Mouse (Mus musculus) embryonic stem cell, embryonic (primary cell): ENCODE results near the gene Vmn1r100.
"Not testable (repeated sequence)": the region's sequence is repeated elsewhere in the genome, so short reads cannot be mapped to it uniquely, and the experiment has no call there.

Experiments
- CTCF ChIA-PET, 4 experiments: fragments of 300-600 bp in 2 of 4; fragments of 350-600 bp in 2 of 4; sonication (Branson Sonifier 250); formaldehyde crosslinking; loops; one replicate each; lab custom pipeline; 2022; ENCODE audit warnings: inconsistent platforms in 2 of 4; lab: Charles Lee
- POLR2A ChIA-PET, 4 experiments: fragments of 300-600 bp in 2 of 4; fragments of 350-600 bp in 2 of 4; sonication (Branson Sonifier 250); formaldehyde crosslinking; loops; one replicate each; lab custom pipeline; 2022; ENCODE audit warnings: antibody characterized with exemption in 4 of 4, inconsistent platforms in 1 of 4; lab: Charles Lee

Vmn1r100 gene

DNA sequence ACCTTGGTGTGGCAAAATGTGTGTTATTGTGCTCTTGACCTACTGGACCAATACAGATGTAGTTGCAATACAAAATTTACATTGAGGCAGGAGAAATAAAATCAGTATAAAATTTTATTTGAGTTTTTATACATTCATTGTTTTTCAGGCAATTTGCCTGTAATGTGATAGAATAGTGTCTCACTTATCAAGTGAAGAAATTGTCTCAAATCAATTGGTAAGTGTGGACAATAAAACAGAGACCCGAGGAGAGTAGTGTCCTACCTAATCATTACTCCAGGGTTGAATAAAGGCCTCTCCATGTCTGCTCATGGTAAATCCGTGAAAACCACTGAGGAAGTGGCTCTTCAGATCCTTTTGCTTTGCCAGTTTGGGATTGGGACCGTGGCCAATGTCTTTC, at the start of gene Vmn1r100:
Vmn1r100 (plus strand) TSS at position 301 of the 400 bp plus-strand sequence.
- CTCF ChIA-PET, POLR2A ChIA-PET: not testable (repeated sequence)

DNA sequence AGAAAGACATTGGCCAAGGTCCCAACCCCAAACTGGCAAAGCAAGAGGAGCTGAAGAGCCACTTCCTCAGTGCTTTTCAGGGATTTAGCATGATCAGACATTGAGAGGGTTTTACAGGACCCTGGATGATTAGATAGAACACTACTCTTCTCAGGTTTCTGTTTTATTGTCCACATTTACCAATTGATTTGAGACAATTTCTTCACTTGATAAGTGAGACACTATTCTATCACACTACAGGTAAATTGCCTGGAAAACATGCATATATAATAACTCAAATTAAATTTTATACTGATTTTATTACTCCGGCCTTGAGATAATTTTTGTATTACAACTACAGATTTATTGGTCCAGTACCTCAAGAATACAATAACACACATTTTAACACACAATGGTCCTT, 42.4 kb upstream of the Vmn1r100 start, which contains the start of gene Gm5728:
Gm5728 (minus strand) TSS at position 101 of the 400 bp plus-strand sequence.
- CTCF ChIA-PET, POLR2A ChIA-PET: not testable (repeated sequence)

DNA sequence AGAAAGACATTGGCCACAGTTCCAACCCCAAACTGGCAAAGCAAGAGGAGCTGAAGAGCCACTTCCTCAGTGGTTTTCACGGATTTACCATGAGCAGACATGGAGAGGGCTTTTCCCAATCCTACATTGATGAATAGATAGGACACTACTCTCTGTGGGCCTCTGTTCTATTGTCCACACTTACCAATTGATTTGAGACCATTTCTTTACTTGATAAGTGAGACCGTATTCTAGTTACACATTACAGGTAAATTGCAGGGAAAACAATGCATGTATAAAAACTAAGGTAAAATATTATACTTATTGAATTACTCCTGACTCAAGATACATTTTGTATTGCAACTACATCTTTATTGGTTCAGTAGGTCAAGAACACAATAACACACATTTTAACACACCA, 24.8 kb downstream of the Vmn1r100 start, which contains the start of gene Vmn1r101:
Vmn1r101 (minus strand) TSS at position 101 of the 400 bp plus-strand sequence.
- POLR2A ChIA-PET, CTCF ChIA-PET: not testable (repeated sequence)
